Mouse (Mus musculus) lung, embryonic 16.5 days (tissue): ENCODE data around the gene Igf1r. TPM values are rescaled to one million over a fixed set of nuclear protein-coding genes. Genes with fewer than 3 reads are reported as not detected.
"Not testable (repeated sequence)": the region's sequence is repeated elsewhere in the genome, so short reads cannot be mapped to it uniquely, and the experiment has no call there.

ENCODE experiments used
- ATAC-seq: fragments of 200-750 bp; cut with Nextera tagmentation; 2 replicates; pipeline ENCODE4 v1.8.0; 2017; ENCODE audit warnings: low read depth, mild to moderate bottlenecking, moderate library complexity
- H3K27ac ChIP-seq: fragments of 300-500 bp; sonication (generic); 2 replicates; pipeline ENCODE4 v1.5.1; 2014; ENCODE audit warnings: mild to moderate bottlenecking, control low read depth, low read length
- H3K27me3 ChIP-seq: fragments of 300-500 bp; sonication (generic); 2 replicates; pipeline ENCODE4 v1.6.1; 2014; ENCODE audit warnings: low read depth, low read length, mixed read lengths; ENCODE audit not compliant: control insufficient read depth, insufficient read depth
- H3K36me3 ChIP-seq: fragments of 300-500 bp; sonication (generic); 2 replicates; pipeline ENCODE4 v1.6.1; 2014; ENCODE audit warnings: low read length; ENCODE audit not compliant: control insufficient read depth, insufficient read depth
- H3K4me1 ChIP-seq: fragments of 300-500 bp; sonication (generic); replicated peaks from 2 replicates; pipeline ENCODE4 v1.6.1; 2014; ENCODE audit warnings: low read length, mixed read lengths; ENCODE audit not compliant: control insufficient read depth, insufficient read depth
- H3K4me2 ChIP-seq: fragments of 300-500 bp; sonication (generic); 2 replicates; pipeline ENCODE4 v1.6.1; 2014; ENCODE audit warnings: low read depth, low read length, control low read depth
- H3K4me3 ChIP-seq: fragments of 300-500 bp; sonication (generic); 2 replicates; pipeline ENCODE4 v1.5.1; 2014; ENCODE audit warnings: mild to moderate bottlenecking, low read length, control low read depth
- H3K9ac ChIP-seq: fragments of 300-500 bp; sonication (generic); 2 replicates; pipeline ENCODE4 v1.6.1; 2014; ENCODE audit warnings: low read length, control low read depth
- H3K9me3 ChIP-seq: fragments of 300-500 bp; sonication (generic); 2 replicates; pipeline ENCODE4 v1.6.1; 2016; ENCODE audit warnings: low read length; ENCODE audit not compliant: control insufficient read depth
- WGBS: fragments of 180-500 bp; shearing (Covaris S2); extraction: QIAGEN DNeasy Blood & Tissue Kit; methylation state at CpG from one replicate; pipeline ENCODE4 v1.1.7; 2014; 5-methylcytosine and 5-hydroxymethylcytosine counted together
- polyA plus RNA-seq: library from polyadenylated mRNA; unstranded; fragments of >200 nt; fragmentation: Nextera tagmentation; extraction: Ambion mirVana; gene quantifications from 2 replicates; pipeline ENCODE4 v1.2.1, GENCODE M21; 2015

Igf1r gene
- polyA plus RNA-seq, 1 experiment from 2014 or later = 19.9 TPM

DNA sequence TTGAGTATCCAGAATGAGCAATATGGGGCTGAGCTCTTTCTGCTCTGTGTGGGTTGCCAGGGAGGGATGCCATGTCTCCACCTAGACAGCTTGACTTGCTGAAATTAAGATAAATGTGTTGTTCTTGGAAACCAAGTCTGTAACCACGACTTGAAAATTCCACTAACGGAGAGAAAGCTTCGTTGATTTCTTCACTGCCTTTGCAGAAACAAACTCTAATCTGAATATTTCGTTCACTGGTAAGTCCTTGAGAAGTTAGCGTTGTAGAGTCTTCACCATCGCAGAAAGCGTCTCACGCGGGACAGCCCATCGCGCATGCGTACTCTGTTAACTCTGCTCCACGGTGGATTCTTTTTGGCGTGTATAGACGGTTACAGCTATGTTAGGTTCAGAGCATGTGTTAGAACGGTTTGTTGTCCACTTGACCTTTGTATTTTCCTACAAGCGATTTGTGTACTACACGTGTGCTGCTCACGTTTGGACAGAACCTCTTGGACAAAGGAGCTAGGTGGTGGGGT lies 327.8 kb downstream of the Igf1r start:
- no peaks in the 10 kb centered on the region for H3K9me3 ChIP-seq
- no peak overlapping the region for H3K4me2 ChIP-seq
- no peak overlapping the region for H3K27ac ChIP-seq
- no peak overlapping the region for H3K9ac ChIP-seq
- H3K27me3 ChIP-seq = no peaks in the 10 kb centered on the region
- 87% methylated on average over 19 of the region's 19 CpGs for WGBS
- ATAC-seq = no peak
- H3K4me1 ChIP-seq = peaks cover 9% of the 10 kb centered on the region; the same call in 1 of the 2 replicates
- H3K4me3 ChIP-seq = no peak overlapping the region
- no peaks in the 10 kb centered on the region for H3K36me3 ChIP-seq

DNA sequence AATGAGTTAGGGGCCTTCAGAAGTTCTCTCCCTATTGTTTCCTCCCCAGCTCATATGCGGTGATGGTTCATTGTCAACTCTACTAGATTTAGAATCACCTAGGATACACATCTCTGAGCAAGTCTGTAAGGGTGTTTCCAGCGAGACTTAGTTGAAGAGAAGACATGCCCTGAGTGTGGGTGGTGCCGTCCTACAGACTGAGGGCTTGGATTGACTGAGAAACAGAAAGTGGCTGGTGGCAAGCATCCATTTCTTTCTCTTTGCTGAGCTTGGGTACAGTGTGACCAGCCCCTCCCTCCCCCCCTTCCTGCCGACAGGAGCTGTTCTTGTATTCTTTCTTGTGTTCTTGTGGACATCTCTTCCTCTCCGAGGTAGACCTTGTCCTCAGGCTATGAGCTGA lies 328.7 kb downstream of the Igf1r start:
- Histone ChIP-seq H3K4me1 (peaks cover 7% of the 10 kb centered on the region; the same call in 1 of the 2 replicates), H3K9ac (no peak overlapping the region), H3K27ac (no peak overlapping the region), H3K27me3 (no peaks in the 10 kb centered on the region), H3K9me3 (no peaks in the 10 kb centered on the region), H3K4me2 (no peak overlapping the region), H3K36me3 (no peaks in the 10 kb centered on the region), H3K4me3 (no peak overlapping the region)
- no peak for ATAC-seq
- WGBS = 75% methylated on average over 5 of the region's 5 CpGs

DNA sequence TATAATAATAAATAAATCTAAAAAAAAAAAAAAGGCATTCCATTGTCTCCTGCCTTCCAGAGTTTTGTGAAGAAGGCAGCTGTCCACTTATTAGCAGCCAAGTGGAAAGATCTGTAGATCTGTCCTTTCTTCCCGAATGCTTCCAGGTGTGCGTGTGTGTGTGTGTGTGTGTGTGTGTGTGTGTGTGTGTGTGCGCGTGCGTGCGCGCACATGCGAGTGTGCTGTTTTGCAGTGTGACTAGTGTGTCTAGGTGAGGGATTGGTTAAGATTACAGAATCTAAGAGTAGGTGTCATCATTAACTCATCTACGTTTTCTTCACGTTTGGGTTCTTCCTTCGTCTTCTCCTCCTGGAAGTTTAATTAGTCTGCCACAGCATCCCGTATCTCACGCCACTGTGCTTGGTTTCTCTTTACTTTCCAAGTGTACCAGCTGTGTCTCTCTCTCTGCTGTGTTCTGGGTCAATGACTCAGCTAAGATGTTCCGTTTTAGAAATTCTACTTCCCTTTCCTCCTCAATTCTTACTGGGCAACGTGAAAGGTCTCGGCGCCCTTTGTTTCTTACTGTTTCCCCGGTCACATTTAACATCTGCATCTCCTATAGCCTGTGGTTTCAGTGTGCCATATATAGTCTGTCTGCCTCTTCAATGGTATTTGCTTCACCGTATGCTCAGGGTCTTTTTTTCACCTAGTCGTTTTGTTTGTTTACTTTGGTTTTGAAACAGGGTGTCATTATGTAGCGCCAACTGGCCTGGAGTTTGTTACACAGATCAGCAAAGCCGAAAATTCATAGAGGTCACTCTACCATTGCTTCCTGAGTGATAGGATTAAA lies 329.9 kb downstream of the Igf1r start:
- Histone ChIP-seq H3K27ac (no peak overlapping the region), H3K4me2 (no peak overlapping the region), H3K27me3 (no peaks in the 10 kb centered on the region), H3K4me3 (no peak overlapping the region), H3K4me1 (peaks cover 7% of the 10 kb centered on the region; the same call in 1 of the 2 replicates), H3K36me3 (no peaks in the 10 kb centered on the region), H3K9ac (no peak overlapping the region), H3K9me3 (no peaks in the 10 kb centered on the region)
- ATAC-seq = no peak
- WGBS = 81% methylated on average over 22 of the region's 22 CpGs

DNA sequence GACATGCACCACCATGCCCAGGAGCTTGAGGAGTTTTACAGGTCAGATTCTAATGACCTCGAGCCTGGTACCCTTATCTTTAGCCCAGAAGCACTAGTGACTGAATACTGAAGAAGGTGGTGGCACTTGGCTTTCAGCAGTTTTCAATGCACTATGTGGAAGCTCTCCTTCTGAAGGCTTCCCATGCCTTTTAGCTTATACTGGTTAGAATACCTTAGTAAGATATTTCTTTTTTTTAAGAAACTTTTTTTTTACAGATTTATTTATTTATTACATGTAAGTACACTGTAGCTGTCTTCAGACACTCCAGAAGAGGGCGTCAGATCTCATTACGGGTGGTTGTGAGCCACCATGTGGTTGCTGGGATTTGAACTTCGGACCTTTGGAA lies 330.5 kb downstream of the Igf1r start:
- 74% methylated on average over 4 of the region's 4 CpGs for WGBS
- not testable (repeated sequence) for ATAC-seq, H3K27me3 ChIP-seq, H3K9me3 ChIP-seq, H3K36me3 ChIP-seq, H3K9ac ChIP-seq, H3K4me3 ChIP-seq, H3K4me1 ChIP-seq, H3K4me2 ChIP-seq, H3K27ac ChIP-seq

Other genes starting within 250 kb of the Igf1r start
- 12.9 and 13.8 TPM in 2 replicates for gene Synm, start 193.1 kb upstream of the Igf1r start, polyA plus RNA-seq